Comparison of ENCODE assay signal across 7 mouse cellular contexts in the genomic region with DNA sequence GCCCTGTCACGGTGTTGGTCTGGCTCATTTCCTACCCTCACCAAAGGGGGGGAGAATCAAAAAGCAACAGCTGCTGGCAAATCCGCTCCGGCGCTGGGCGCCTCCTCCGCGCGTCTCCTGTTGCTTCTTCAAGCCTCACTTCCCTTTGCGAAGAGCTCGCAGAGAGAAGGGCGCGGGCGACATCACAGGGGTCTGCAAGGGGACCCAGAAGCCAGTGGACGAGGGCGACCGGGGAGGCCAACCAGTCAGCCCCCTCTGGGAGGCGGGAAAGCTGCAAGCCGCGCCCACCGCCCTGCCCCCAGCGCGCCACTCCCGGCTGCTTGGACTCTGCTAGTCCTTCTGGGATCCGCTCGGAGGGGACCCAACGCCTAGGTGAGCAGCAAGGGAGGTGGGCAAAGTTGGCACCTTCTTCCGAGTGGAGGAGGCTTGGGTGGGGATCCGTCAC. TPM values are rescaled to one million over a fixed set of nuclear protein-coding genes. Genes with fewer than 3 reads are reported as not detected.
DNase-seq lines count a peak whose midpoint lies in the region; ATAC-seq lines count a peak whose summit lies in the region.

A gene (plus strand): TSS at position 69 of the 445 bp plus-strand sequence.

- no peaks in the 10 kb centered on the region for H3K9me3 ChIP-seq in hindbrain, embryonic 16.5 days (ENCODE audit: control insufficient read depth, low read length)
- H3K9me3 ChIP-seq in limb, embryonic 10.5 days (replicated peaks) = no peaks in the 10 kb centered on the region
- no peaks in the 10 kb centered on the region for H3K9me3 ChIP-seq in midbrain, embryonic 14.5 days (ENCODE audit: control insufficient read depth, low read length)

- no peaks in the 10 kb centered on the region for H3K36me3 ChIP-seq in hindbrain, embryonic 16.5 days (ENCODE audit: control insufficient read depth, insufficient read depth, low read length)
- peaks cover 14% of the 10 kb centered on the region for H3K36me3 ChIP-seq in limb, embryonic 10.5 days
- no peaks in the 10 kb centered on the region for H3K36me3 ChIP-seq in midbrain, embryonic 14.5 days (ENCODE audit: control insufficient read depth, insufficient read depth, low read length)

- peak within 1 kb of the TSS; percentile 78 for H3K4me3 ChIP-seq in hindbrain, embryonic 16.5 days (ENCODE audit: low read length)
- H3K4me3 ChIP-seq in limb, embryonic 10.5 days = peak within 1 kb of the TSS; percentile 75
- H3K4me3 ChIP-seq in midbrain, embryonic 14.5 days (replicated peaks; ENCODE audit: low read depth, low read length) = peak within 1 kb of the TSS; percentile 71

- DNase-seq in adrenal gland, postnatal 25 days = peak; percentile 85
- DNase-seq in cerebellum, postnatal 4 days (ENCODE audit: low spot score in 2 of 2) = peak; percentile 46 to 72
- peak; percentile 69 for DNase-seq in gastrocnemius, postnatal 10 days
- peak; percentile 89 for DNase-seq in limb, embryonic 10.5 days (ENCODE audit: low spot score)
- peak; percentile 81 for DNase-seq in midbrain, embryonic 14.5 days
- DNase-seq in testis, postnatal 10 days (ENCODE audit: low spot score) = peak; percentile 84

- no peaks in the 10 kb centered on the region for H3K27me3 ChIP-seq in hindbrain, embryonic 16.5 days (replicated peaks; ENCODE audit: control insufficient read depth, insufficient read depth, low read length)
- H3K27me3 ChIP-seq in limb, embryonic 10.5 days (ENCODE audit: low read depth, poor library complexity, severe bottlenecking) = peaks cover 18% of the 10 kb centered on the region; the same call in 1 of the 2 replicates
- H3K27me3 ChIP-seq in midbrain, embryonic 14.5 days (ENCODE audit: control insufficient read depth, insufficient read depth, low read length) = no peaks in the 10 kb centered on the region

- peak; percentile 84 for ATAC-seq in hindbrain, embryonic 16.5 days
- peak; percentile 75; the same call in 1 of the 2 replicates for ATAC-seq in midbrain, embryonic 14.5 days (ENCODE audit: low FRiP score, low TSS enrichment)

- under 1% methylated on average over 28 of the region's 28 CpGs for WGBS in hindbrain, embryonic 16.5 days
- under 1% methylated on average over 28 of the region's 28 CpGs for WGBS in limb, embryonic 10.5 days
- WGBS in midbrain, embryonic 14.5 days = under 1% methylated on average over 28 of the region's 28 CpGs

- H3K4me2 ChIP-seq in hindbrain, embryonic 16.5 days (ENCODE audit: low read length) = peak within 1 kb of the TSS; percentile 84
- peak within 1 kb of the TSS; percentile 62 for H3K4me2 ChIP-seq in midbrain, embryonic 14.5 days (ENCODE audit: low read length)

- H3K27ac ChIP-seq in hindbrain, embryonic 16.5 days (ENCODE audit: low read depth, low read length) = peak within 1 kb of the TSS; percentile 88
- H3K27ac ChIP-seq in limb, embryonic 10.5 days = peak within 1 kb of the TSS; percentile 90
- peak within 1 kb of the TSS; percentile 89 for H3K27ac ChIP-seq in midbrain, embryonic 14.5 days (replicated peaks; ENCODE audit: low read depth, low read length)

- H3K9ac ChIP-seq in hindbrain, embryonic 16.5 days (ENCODE audit: low read depth, low read length) = peak within 1 kb of the TSS; percentile 85
- H3K9ac ChIP-seq in midbrain, embryonic 14.5 days (replicated peaks; ENCODE audit: low read length) = peak within 1 kb of the TSS; percentile 86

- peaks cover 23% of the 10 kb centered on the region for H3K4me1 ChIP-seq in hindbrain, embryonic 16.5 days (ENCODE audit: control insufficient read depth, insufficient read depth, low read depth, low read length)
- H3K4me1 ChIP-seq in limb, embryonic 10.5 days = peaks cover 40% of the 10 kb centered on the region
- peaks cover 25% of the 10 kb centered on the region for H3K4me1 ChIP-seq in midbrain, embryonic 14.5 days (ENCODE audit: control insufficient read depth, insufficient read depth, low read length)

RNA-seq across cellular contexts. Expression of the gene that starts here (rescaled TPM):
- 153 and 178 TPM in 2 replicates for total RNA-seq in adrenal gland, postnatal 25 days (2021)
- 10 to 100 TPM; 61.2 to 65.6 TPM for total RNA-seq in gastrocnemius, postnatal 10 days (2021)
- polyA plus RNA-seq in hindbrain, embryonic 16.5 days (2015; fragmentation: Nextera tagmentation; extraction: Ambion mirVana) = 679 and 766 TPM in 2 replicates
- 97.6 and 110 TPM in 2 replicates for polyA plus RNA-seq in limb, embryonic 10.5 days (2016; fragmentation: Nextera tagmentation; extraction: Ambion mirVana)
- 348 and 508 TPM in 2 replicates for polyA plus RNA-seq in midbrain, embryonic 14.5 days (2014; fragmentation: Nextera tagmentation; extraction: Ambion mirVana)

Comparison
In these comparisons a context has a peak if more than half of its experiments do, and no peak if none do; other contexts are left out.
1. Peak in every context shown above with its lines: DNase-seq, ATAC-seq, H3K4me3 ChIP-seq and H3K27ac ChIP-seq.